Mouse (Mus musculus): ENCODE results near the gene Gm2075. TPM values are rescaled to one million over a fixed set of nuclear protein-coding genes. Genes with fewer than 3 reads are reported as not detected.
"Not testable (repeated sequence)": the region's sequence is repeated elsewhere in the genome, so short reads cannot be mapped to it uniquely, and the experiment has no call there.

The Gm2075 gene
- polyA plus RNA-seq (2015; fragmentation: Nextera tagmentation; extraction: Ambion mirVana): not detected in 2 replicates

DNA sequence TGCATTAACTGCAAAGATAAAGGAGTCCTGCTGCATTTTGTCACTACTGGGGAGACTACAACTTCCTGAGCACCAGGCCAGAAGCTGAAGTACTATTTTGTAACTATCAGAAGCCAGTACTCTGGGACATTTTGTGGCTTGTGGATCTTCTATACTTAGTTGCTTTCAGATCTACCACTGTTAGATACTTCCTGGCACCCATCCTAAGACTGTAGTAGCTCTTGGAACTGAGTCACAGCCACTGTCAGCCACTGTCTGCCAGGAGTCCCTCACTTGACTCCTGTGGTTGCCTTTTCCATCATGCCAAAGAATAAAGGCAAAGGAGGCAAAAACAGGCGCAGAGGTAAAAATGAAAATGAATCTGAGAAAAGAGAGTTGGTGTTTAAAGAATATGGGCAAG, at the start of gene Gm2075:
Gm2075 (plus strand) TSS at position 301 of the 400 bp plus-strand sequence.
- H3K4me1 ChIP-seq (replicated peaks; ENCODE audit: insufficient read depth, low read length); H3K36me3 ChIP-seq (ENCODE audit: insufficient read depth, low read length); H3K9ac ChIP-seq (ENCODE audit: low read depth, low read length); H3K27ac ChIP-seq; H3K4me2 ChIP-seq (ENCODE audit: low read length); ATAC-seq (replicated peaks; ENCODE audit: low FRiP score, low read depth); H3K27me3 ChIP-seq (ENCODE audit: insufficient read depth, low read length); DNase-seq (ENCODE audit: low spot score); H3K9me3 ChIP-seq (replicated peaks; ENCODE audit: low read length); H3K4me3 ChIP-seq (replicated peaks; ENCODE audit: low read depth, low read length): not testable (repeated sequence)
- no CpG with 5 or more reads among the region's 1 CpGs for WGBS

DNA sequence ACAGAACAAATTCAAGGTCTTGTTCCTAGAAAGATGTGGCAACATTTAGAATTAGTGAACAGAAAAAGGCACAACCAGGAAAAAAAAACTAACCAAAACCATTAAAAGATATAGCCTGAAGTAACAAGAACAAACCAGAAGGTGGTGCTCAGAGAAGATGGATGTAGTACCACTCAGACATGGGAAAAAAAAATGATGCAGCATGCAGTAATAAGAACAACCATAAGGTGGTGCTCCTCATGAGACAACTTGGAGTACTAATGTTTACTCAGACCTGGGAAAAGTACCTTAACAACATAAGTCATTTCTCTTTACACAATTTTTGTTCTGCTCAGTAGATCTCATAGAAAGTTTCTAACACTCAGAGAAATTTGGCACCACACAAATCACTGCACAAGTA, 27.6 kb upstream of the Gm2075 start:
- not testable (repeated sequence) for ATAC-seq (replicated peaks; ENCODE audit: low FRiP score, low read depth); H3K4me2 ChIP-seq (ENCODE audit: low read length); H3K9ac ChIP-seq (ENCODE audit: low read depth, low read length); H3K4me3 ChIP-seq (replicated peaks; ENCODE audit: low read depth, low read length); H3K27ac ChIP-seq; H3K27me3 ChIP-seq (ENCODE audit: insufficient read depth, low read length); H3K36me3 ChIP-seq (ENCODE audit: insufficient read depth, low read length); H3K9me3 ChIP-seq (replicated peaks; ENCODE audit: low read length); H3K4me1 ChIP-seq (replicated peaks; ENCODE audit: insufficient read depth, low read length)
- peak; percentile 44 for TF ChIP-seq CTCF (IDR thresholded peaks at IDR 0.05; ENCODE audit: low read depth)
- DNase-seq (ENCODE audit: low spot score): peak; percentile 14

DNA sequence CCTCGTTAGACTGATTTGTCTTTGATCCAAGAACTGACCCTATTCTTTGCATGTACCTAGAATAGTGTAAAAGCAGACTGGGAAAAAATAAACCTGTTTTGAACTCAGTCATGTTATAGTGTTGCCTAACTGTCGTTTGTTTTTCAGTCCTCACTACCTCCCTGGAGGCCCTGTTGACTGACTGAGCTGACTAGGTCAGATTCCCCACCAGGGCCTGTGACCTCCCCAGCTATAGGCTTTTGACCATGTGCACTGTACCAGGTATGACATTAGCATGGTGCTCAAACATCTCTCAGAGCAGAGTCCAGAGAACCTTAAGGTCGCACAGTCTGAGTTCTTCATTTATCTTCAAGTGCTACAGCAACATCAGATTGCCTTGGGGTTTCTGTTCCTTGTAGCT, 7.5 kb upstream of the Gm2075 start:
- ATAC-seq (replicated peaks; ENCODE audit: low FRiP score, low read depth): not testable (repeated sequence)
- WGBS: 72% methylated on average over 3 of the region's 3 CpGs

DNA sequence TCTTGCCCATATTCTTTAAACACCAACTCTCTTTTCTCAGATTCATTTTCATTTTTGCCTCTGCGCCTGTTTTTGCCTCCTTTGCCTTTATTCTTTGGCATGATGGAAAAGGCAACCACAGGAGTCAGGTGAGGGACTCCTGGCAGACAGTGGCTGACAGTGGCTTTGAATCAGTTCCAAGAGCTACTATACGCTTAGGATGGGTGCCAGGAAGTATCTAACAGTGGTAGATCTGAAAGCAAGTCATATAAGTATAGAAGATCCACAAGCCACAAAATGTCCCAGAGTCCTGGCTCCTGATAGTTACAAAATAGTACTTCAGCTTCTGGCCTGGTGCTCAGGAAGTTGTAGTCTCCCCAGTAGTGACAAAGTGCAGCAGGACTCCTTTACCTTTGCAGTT, 7.0 kb downstream of the Gm2075 start, which contains the start of gene Gm6803:
Gm6803 (minus strand) TSS at position 101 of the 400 bp plus-strand sequence.
- H3K27me3 ChIP-seq (ENCODE audit: insufficient read depth, low read length); H3K4me1 ChIP-seq (replicated peaks; ENCODE audit: insufficient read depth, low read length); H3K4me3 ChIP-seq (replicated peaks; ENCODE audit: low read depth, low read length); DNase-seq (ENCODE audit: low spot score); H3K9me3 ChIP-seq (replicated peaks; ENCODE audit: low read length); H3K4me2 ChIP-seq (ENCODE audit: low read length); ATAC-seq (replicated peaks; ENCODE audit: low FRiP score, low read depth); H3K27ac ChIP-seq; H3K36me3 ChIP-seq (ENCODE audit: insufficient read depth, low read length); H3K9ac ChIP-seq (ENCODE audit: low read depth, low read length): not testable (repeated sequence)
- 76% methylated on average over 2 of the region's 2 CpGs for WGBS

More for the DNA sequence above, 7.5 kb upstream of the Gm2075 start:
- not testable (repeated sequence) for H3K4me2 ChIP-seq (ENCODE audit: low read length); DNase-seq (ENCODE audit: low spot score); H3K9me3 ChIP-seq (replicated peaks; ENCODE audit: low read length); H3K9ac ChIP-seq (ENCODE audit: low read depth, low read length); H3K4me3 ChIP-seq (replicated peaks; ENCODE audit: low read depth, low read length); H3K27me3 ChIP-seq (ENCODE audit: insufficient read depth, low read length); H3K36me3 ChIP-seq (ENCODE audit: insufficient read depth, low read length); H3K27ac ChIP-seq; H3K4me1 ChIP-seq (replicated peaks; ENCODE audit: insufficient read depth, low read length)

DNA sequence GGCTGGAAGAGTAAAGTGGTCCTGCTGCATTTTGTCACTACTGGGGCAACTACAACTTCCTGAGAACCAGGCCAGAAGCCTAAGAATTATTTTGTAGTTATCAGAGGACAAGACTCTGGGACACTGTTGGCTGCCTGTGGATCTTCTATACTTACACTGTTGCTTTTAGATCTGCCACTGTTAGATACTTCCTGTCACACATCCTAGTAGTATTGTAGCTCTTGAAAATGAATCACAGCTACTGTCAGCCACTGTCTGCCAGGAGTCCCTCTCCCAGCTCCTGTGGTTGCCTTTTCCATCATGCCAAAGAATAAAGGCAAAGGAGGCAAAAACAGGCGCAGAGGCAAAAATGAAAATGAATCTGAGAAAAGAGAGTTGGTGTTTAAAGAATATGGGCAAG, 15.1 kb downstream of the Gm2075 start, which contains the start of gene Gm2056:
Gm2056 (plus strand) TSS at position 301 of the 400 bp plus-strand sequence.
- WGBS: 79% methylated on average over 1 of the region's 1 CpGs
- DNase-seq (ENCODE audit: low spot score); H3K4me1 ChIP-seq (replicated peaks; ENCODE audit: insufficient read depth, low read length); H3K9me3 ChIP-seq (replicated peaks; ENCODE audit: low read length); H3K36me3 ChIP-seq (ENCODE audit: insufficient read depth, low read length); H3K27me3 ChIP-seq (ENCODE audit: insufficient read depth, low read length); H3K27ac ChIP-seq; H3K4me3 ChIP-seq (replicated peaks; ENCODE audit: low read depth, low read length); H3K4me2 ChIP-seq (ENCODE audit: low read length); H3K9ac ChIP-seq (ENCODE audit: low read depth, low read length); ATAC-seq (replicated peaks; ENCODE audit: low FRiP score, low read depth): not testable (repeated sequence)

DNA sequence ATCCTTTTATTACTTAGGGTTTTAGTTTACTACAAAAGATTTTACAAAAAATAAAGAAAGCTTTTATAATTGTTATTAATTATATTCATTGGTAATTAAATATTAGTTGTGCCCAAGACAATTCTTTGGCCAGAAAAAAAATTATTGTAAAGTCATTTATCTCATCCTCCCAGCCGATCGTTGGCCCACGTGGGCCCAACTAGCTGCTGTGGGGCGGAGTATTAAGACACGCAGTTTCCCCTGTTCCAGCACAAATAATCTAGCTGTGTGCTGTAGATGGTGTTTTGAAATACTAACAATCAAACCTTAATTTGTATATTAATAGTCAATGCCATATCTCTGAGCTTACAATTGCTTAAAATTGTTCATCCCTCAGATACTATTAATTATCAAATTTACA, 20.6 kb downstream of the Gm2075 start:
- not testable (repeated sequence) for H3K9me3 ChIP-seq (replicated peaks; ENCODE audit: low read length); DNase-seq (ENCODE audit: low spot score); H3K27ac ChIP-seq; ATAC-seq (replicated peaks; ENCODE audit: low FRiP score, low read depth); H3K36me3 ChIP-seq (ENCODE audit: insufficient read depth, low read length); H3K4me2 ChIP-seq (ENCODE audit: low read length); H3K4me1 ChIP-seq (replicated peaks; ENCODE audit: insufficient read depth, low read length); H3K9ac ChIP-seq (ENCODE audit: low read depth, low read length); H3K27me3 ChIP-seq (ENCODE audit: insufficient read depth, low read length); H3K4me3 ChIP-seq (replicated peaks; ENCODE audit: low read depth, low read length)
- 91% methylated on average over 5 of the region's 5 CpGs for WGBS

DNA sequence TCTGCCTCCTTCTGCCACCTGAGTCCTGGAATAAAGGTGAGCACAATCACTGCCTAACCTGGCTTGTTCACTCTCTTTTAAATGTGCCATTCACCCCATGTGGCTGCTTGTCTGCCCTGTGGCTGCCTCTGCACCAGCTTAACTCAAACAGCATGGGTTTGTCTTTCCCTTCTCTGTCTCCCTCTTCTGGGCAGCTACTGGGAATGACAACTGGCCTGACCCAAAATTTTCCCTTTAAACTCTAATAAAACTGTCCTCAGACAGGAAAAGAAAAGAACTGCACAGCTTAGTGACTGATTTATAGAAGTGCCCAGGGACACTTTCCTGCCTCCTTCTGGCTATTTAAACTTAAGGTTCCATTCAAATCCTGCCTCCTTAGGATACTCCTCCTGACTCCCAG, 27.4 kb downstream of the Gm2075 start:
- ATAC-seq (replicated peaks; ENCODE audit: low FRiP score, low read depth); H3K27ac ChIP-seq; H3K4me1 ChIP-seq (replicated peaks; ENCODE audit: insufficient read depth, low read length); H3K4me2 ChIP-seq (ENCODE audit: low read length); H3K9me3 ChIP-seq (replicated peaks; ENCODE audit: low read length); H3K27me3 ChIP-seq (ENCODE audit: insufficient read depth, low read length); H3K4me3 ChIP-seq (replicated peaks; ENCODE audit: low read depth, low read length); H3K9ac ChIP-seq (ENCODE audit: low read depth, low read length); H3K36me3 ChIP-seq (ENCODE audit: insufficient read depth, low read length): not testable (repeated sequence)
- DNase-seq (ENCODE audit: low spot score): peak; percentile 64
- TF ChIP-seq CTCF (IDR thresholded peaks at IDR 0.05; ENCODE audit: low read depth): peak; percentile 62

DNA sequence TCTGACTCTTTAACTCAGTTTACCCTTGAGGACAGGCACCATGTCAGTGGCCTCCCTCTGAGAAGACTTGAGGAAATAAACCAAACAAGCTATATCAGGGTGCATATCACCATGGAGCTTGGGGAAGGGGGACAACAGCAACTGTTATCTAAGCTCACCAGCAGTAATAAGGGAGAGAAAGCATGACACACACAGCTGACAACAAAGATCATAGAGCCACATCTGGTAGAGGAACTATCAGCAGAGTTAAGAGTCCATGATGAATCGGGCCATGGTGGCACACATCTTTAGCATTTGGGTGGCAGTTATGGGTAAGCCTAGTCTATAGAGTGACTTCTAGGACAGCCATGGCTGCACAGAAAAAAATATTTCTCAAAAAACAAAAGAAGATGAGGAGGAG, 28.1 kb downstream of the Gm2075 start:
- H3K27ac ChIP-seq; H3K9ac ChIP-seq (ENCODE audit: low read depth, low read length); H3K9me3 ChIP-seq (replicated peaks; ENCODE audit: low read length); H3K4me3 ChIP-seq (replicated peaks; ENCODE audit: low read depth, low read length); H3K36me3 ChIP-seq (ENCODE audit: insufficient read depth, low read length); ATAC-seq (replicated peaks; ENCODE audit: low FRiP score, low read depth); H3K4me2 ChIP-seq (ENCODE audit: low read length); H3K4me1 ChIP-seq (replicated peaks; ENCODE audit: insufficient read depth, low read length); H3K27me3 ChIP-seq (ENCODE audit: insufficient read depth, low read length); DNase-seq (ENCODE audit: low spot score): not testable (repeated sequence)
- WGBS: 94% methylated on average over 1 of the region's 1 CpGs

DNA sequence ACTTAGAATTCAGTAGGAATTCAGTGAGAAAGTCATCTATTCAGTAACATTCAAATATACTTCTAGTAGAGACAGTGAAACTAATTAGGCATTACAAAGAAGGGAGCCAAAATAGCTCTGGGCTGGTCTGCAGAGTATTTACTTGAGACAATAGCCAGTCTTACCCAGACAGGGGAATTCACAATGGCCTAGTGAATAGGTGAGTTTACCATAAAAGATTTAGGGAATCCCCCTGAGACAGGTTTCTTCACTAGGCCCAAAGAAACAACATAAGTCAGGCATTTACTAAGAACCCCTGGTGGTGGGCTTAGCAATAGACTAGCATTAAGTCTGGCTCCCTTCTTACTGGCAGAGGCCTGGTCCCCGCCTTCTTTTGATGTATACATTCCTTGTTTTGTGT, 33.6 kb downstream of the Gm2075 start:
- not testable (repeated sequence) for H3K4me1 ChIP-seq (replicated peaks; ENCODE audit: insufficient read depth, low read length); H3K9ac ChIP-seq (ENCODE audit: low read depth, low read length); H3K27me3 ChIP-seq (ENCODE audit: insufficient read depth, low read length); H3K36me3 ChIP-seq (ENCODE audit: insufficient read depth, low read length); H3K27ac ChIP-seq; ATAC-seq (replicated peaks; ENCODE audit: low FRiP score, low read depth); H3K9me3 ChIP-seq (replicated peaks; ENCODE audit: low read length); H3K4me3 ChIP-seq (replicated peaks; ENCODE audit: low read depth, low read length); DNase-seq (ENCODE audit: low spot score); H3K4me2 ChIP-seq (ENCODE audit: low read length)
- WGBS: 63% methylated on average over 1 of the region's 1 CpGs

All from kidney, postnatal 0 days (tissue).